Mouse (Mus musculus) MN1 (cell line): ENCODE measurements around the gene Tmem132d.

ENCODE experiments used
- DNase-seq: peaks from one replicate; pipeline ENCODE4 v3.0.0-alpha.2; 2016; ENCODE audit warnings: low spot score

Gene Tmem132d

GRCm38 (mm10) chr5:128432916-128433315, at the start of gene Tmem132d:
Gene Tmem132d, minus strand, starts transcription at chr5:128433077.
- no peak for DNase-seq

GRCm38 (mm10) chr5:128480816-128481215, 47.9 kb upstream of the Tmem132d start:
- no peak for DNase-seq

- DNase-seq = no peak
Measured at GRCm38 (mm10) chr5:128475372-128475771, 42.5 kb upstream of the Tmem132d start.

GRCm38 (mm10) chr5:128469812-128470211, 36.9 kb upstream of the Tmem132d start:
- DNase-seq = no peak

- DNase-seq = no peak
Measured at GRCm38 (mm10) chr5:128464514-128464913, 31.6 kb upstream of the Tmem132d start.

- DNase-seq = no peak
Measured at GRCm38 (mm10) chr5:128460605-128461004, 27.7 kb upstream of the Tmem132d start.

- DNase-seq = no peak
Measured at GRCm38 (mm10) chr5:128455732-128456131, 22.9 kb upstream of the Tmem132d start.

- no peak for DNase-seq
Measured at GRCm38 (mm10) chr5:128452196-128452595, 19.3 kb upstream of the Tmem132d start.

- no peak for DNase-seq
Measured at GRCm38 (mm10) chr5:128450808-128451207, 17.9 kb upstream of the Tmem132d start.

GRCm38 (mm10) chr5:128444876-128445275, 12.0 kb upstream of the Tmem132d start:
- no peak for DNase-seq

- DNase-seq = no peak
Measured at GRCm38 (mm10) chr5:128443848-128444247, 11.0 kb upstream of the Tmem132d start.

- no peak for DNase-seq
Measured at GRCm38 (mm10) chr5:128441121-128441520, 8.2 kb upstream of the Tmem132d start.

GRCm38 (mm10) chr5:128439828-128440227, 7.0 kb upstream of the Tmem132d start:
- peak; percentile 12 for DNase-seq

GRCm38 (mm10) chr5:128438078-128438477, 5.2 kb upstream of the Tmem132d start:
- no peak for DNase-seq

GRCm38 (mm10) chr5:128436909-128437308, 4.0 kb upstream of the Tmem132d start:
- no peak for DNase-seq

GRCm38 (mm10) chr5:128435683-128436082, 2.8 kb upstream of the Tmem132d start:
- DNase-seq = no peak

GRCm38 (mm10) chr5:128433786-128434185, 909 bp upstream of the Tmem132d start:
- DNase-seq = no peak

GRCm38 (mm10) chr5:128432422-128432821, 455 bp downstream of the Tmem132d start:
- no peak for DNase-seq

GRCm38 (mm10) chr5:128424636-128425035, 8.2 kb downstream of the Tmem132d start:
- DNase-seq = no peak

- no peak for DNase-seq
Measured at GRCm38 (mm10) chr5:128424213-128424612, 8.7 kb downstream of the Tmem132d start.

- no peak for DNase-seq
Measured at GRCm38 (mm10) chr5:128422090-128422489, 10.8 kb downstream of the Tmem132d start.

- DNase-seq = no peak
Measured at GRCm38 (mm10) chr5:128418149-128418710, 14.6 kb downstream of the Tmem132d start.

GRCm38 (mm10) chr5:128414056-128414455, 18.8 kb downstream of the Tmem132d start:
- DNase-seq = no peak

GRCm38 (mm10) chr5:128412306-128412705, 20.6 kb downstream of the Tmem132d start:
- no peak for DNase-seq
